ENCODE assay signal across 17 mouse cellular contexts in genomic region chr16:31300467-31300866, GRCm38 (mm10). TPM values are rescaled to one million over a fixed set of nuclear protein-coding genes. Genes with fewer than 3 reads are reported as not detected.
A peak's percentile ranks its signal among the peaks of the same experiment; 100 is the strongest.
DNase-seq lines count a peak whose midpoint lies in the region; ATAC-seq lines count a peak whose summit lies in the region.
"Had no signal": no experiment of that assay in that cellular context is flagged by ENCODE, and none has a peak within 500 bp of the region (broad histone marks: within the 10 kb centered on the region; RNA-seq: fewer than 3 reads in every experiment).

No protein-coding gene starts in this region.

- H3K4me1 ChIP-seq in hindbrain, embryonic 11.5 days (replicated peaks; ENCODE audit: control insufficient read depth, insufficient read depth, low read length): peaks cover 11% of the 10 kb centered on the region; the same call in 1 of the 2 replicates
- H3K4me1 ChIP-seq in hindbrain, embryonic 13.5 days (replicated peaks): peaks cover 27% of the 10 kb centered on the region
- peaks cover 24% of the 10 kb centered on the region for H3K4me1 ChIP-seq in midbrain, embryonic 14.5 days (ENCODE audit: control insufficient read depth, insufficient read depth, low read length)
- H3K4me1 ChIP-seq: liver, embryonic 12.5 days had no signal

- peak overlapping the region; percentile 68 for H3K27ac ChIP-seq in hindbrain, embryonic 11.5 days (ENCODE audit: low read depth, low read length)
- no peak overlapping the region for H3K27ac ChIP-seq in hindbrain, embryonic 13.5 days
- no peak overlapping the region for H3K27ac ChIP-seq in midbrain, embryonic 14.5 days (replicated peaks; ENCODE audit: low read depth, low read length)
- H3K27ac ChIP-seq: embryonic facial prominence, embryonic 12.5 days; liver, embryonic 12.5 days had no signal

- no peak overlapping the region for H3K9ac ChIP-seq in hindbrain, embryonic 11.5 days (ENCODE audit: low read depth, low read length)
- no peak overlapping the region for H3K9ac ChIP-seq in hindbrain, embryonic 13.5 days
- H3K9ac ChIP-seq in midbrain, embryonic 14.5 days (replicated peaks; ENCODE audit: low read length): no peak overlapping the region
- H3K9ac ChIP-seq: embryonic facial prominence, embryonic 12.5 days; liver, embryonic 12.5 days had no signal

- H3K9me3 ChIP-seq in hindbrain, embryonic 11.5 days (ENCODE audit: control insufficient read depth, low read length): no peaks in the 10 kb centered on the region
- no peaks in the 10 kb centered on the region for H3K9me3 ChIP-seq in hindbrain, embryonic 13.5 days
- H3K9me3 ChIP-seq in midbrain, embryonic 14.5 days (ENCODE audit: control insufficient read depth, low read length): no peaks in the 10 kb centered on the region
- H3K9me3 ChIP-seq: embryonic facial prominence, embryonic 12.5 days; liver, embryonic 12.5 days had no signal

- no peak overlapping the region for H3K4me2 ChIP-seq in hindbrain, embryonic 11.5 days (replicated peaks; ENCODE audit: low read depth, low read length)
- H3K4me2 ChIP-seq in hindbrain, embryonic 13.5 days: no peak overlapping the region
- H3K4me2 ChIP-seq in midbrain, embryonic 14.5 days (ENCODE audit: low read length): no peak overlapping the region
- H3K4me2 ChIP-seq: liver, embryonic 12.5 days had no signal

- no peak for ATAC-seq in hindbrain, embryonic 11.5 days (ENCODE audit: low FRiP score)
- no peak for ATAC-seq in hindbrain, embryonic 13.5 days (ENCODE audit: low FRiP score)
- no peak for ATAC-seq in midbrain, embryonic 14.5 days (ENCODE audit: low FRiP score, low TSS enrichment)
- ATAC-seq: liver, embryonic 12.5 days had no signal

- no peaks in the 10 kb centered on the region for H3K27me3 ChIP-seq in hindbrain, embryonic 11.5 days (ENCODE audit: control insufficient read depth, insufficient read depth, low read length)
- no peaks in the 10 kb centered on the region for H3K27me3 ChIP-seq in hindbrain, embryonic 13.5 days
- H3K27me3 ChIP-seq in midbrain, embryonic 14.5 days (ENCODE audit: control insufficient read depth, insufficient read depth, low read length): no peaks in the 10 kb centered on the region
- H3K27me3 ChIP-seq: embryonic facial prominence, embryonic 12.5 days had no signal

- no peaks in the 10 kb centered on the region for H3K36me3 ChIP-seq in hindbrain, embryonic 11.5 days (ENCODE audit: control insufficient read depth, insufficient read depth, low read length)
- H3K36me3 ChIP-seq in hindbrain, embryonic 13.5 days: no peaks in the 10 kb centered on the region
- no peaks in the 10 kb centered on the region for H3K36me3 ChIP-seq in midbrain, embryonic 14.5 days (ENCODE audit: control insufficient read depth, insufficient read depth, low read length)
- H3K36me3 ChIP-seq: embryonic facial prominence, embryonic 12.5 days; liver, embryonic 12.5 days had no signal

- DNase-seq in hindbrain, embryonic 11.5 days (ENCODE audit: low spot score): peak; percentile 41
- DNase-seq in ES-CJ7 (ENCODE audit: low read depth, low spot score): peak; percentile 73
- peak; percentile 59 for DNase-seq in embryo, embryonic 11 days
- DNase-seq in midbrain, embryonic 14.5 days: peak; percentile 39
- no peak for DNase-seq in spleen, postnatal 4 days (ENCODE audit: low spot score in 2 of 2)
- no peak for DNase-seq in adrenal gland, postnatal 4 days (ENCODE audit: low spot score in 2 of 2)
- no peak for DNase-seq in lung, adult 18-20 months
- DNase-seq: adrenal gland, postnatal 14 days; B cell, adult 2 months; cerebellum, adult 9-10 months; kidney, adult 11 months; kidney, postnatal 25 days; lung, postnatal 14 days had no signal

- WGBS in hindbrain, embryonic 11.5 days: 32% methylated on average over 7 of the region's 7 CpGs
- WGBS in hindbrain, embryonic 13.5 days: 38% methylated on average over 7 of the region's 7 CpGs
- 17% methylated on average over 7 of the region's 7 CpGs for WGBS in midbrain, embryonic 14.5 days

- H3K4me3 ChIP-seq in hindbrain, embryonic 11.5 days (ENCODE audit: low read depth, low read length): no peak overlapping the region
- no peak overlapping the region for H3K4me3 ChIP-seq in hindbrain, embryonic 13.5 days
- no peak overlapping the region for H3K4me3 ChIP-seq in midbrain, embryonic 14.5 days (replicated peaks; ENCODE audit: low read depth, low read length)
- H3K4me3 ChIP-seq: embryonic facial prominence, embryonic 12.5 days; liver, embryonic 12.5 days had no signal

RNA-seq across cellular contexts. Expression of gene Apod, which starts 14.1 kb away (rescaled TPM):
- polyA plus RNA-seq in hindbrain, embryonic 11.5 days (2014; fragmentation: Nextera tagmentation; extraction: Ambion mirVana): 51.1 and 68.0 TPM in 2 replicates
- polyA plus RNA-seq in hindbrain, embryonic 13.5 days (2015; fragmentation: Nextera tagmentation; extraction: Ambion mirVana): 62.3 and 64.0 TPM in 2 replicates
- 36.8 and 104 TPM in 2 replicates for polyA plus RNA-seq in midbrain, embryonic 14.5 days (2014; fragmentation: Nextera tagmentation; extraction: Ambion mirVana)
- 1 to 10 TPM; 1.8 to 2.1 TPM for total RNA-seq in adrenal gland, postnatal 4 days (2021)
- total RNA-seq: MEL had no signal
- polyA plus RNA-seq: liver, embryonic 12.5 days had no signal

RNA-seq across cellular contexts. Expression of gene Ppp1r2, which starts 25.4 kb away (rescaled TPM):
- 99.3 and 107 TPM in 2 replicates for polyA plus RNA-seq in hindbrain, embryonic 11.5 days (2014; fragmentation: Nextera tagmentation; extraction: Ambion mirVana)
- 108 and 113 TPM in 2 replicates for polyA plus RNA-seq in hindbrain, embryonic 13.5 days (2015; fragmentation: Nextera tagmentation; extraction: Ambion mirVana)
- 82.0 and 100 TPM in 2 replicates for polyA plus RNA-seq in midbrain, embryonic 14.5 days (2014; fragmentation: Nextera tagmentation; extraction: Ambion mirVana)
- 10 to 100 TPM; 85.9 to 87.7 TPM for total RNA-seq in adrenal gland, postnatal 4 days (2021)

Comparison
In these comparisons a context has a peak if more than half of its experiments do, and no peak if none do; other contexts are left out.
1. DNase-seq: peak in hindbrain, embryonic 11.5 days (single experiment), ES-CJ7 (single experiment), embryo, embryonic 11 days (single experiment) and midbrain, embryonic 14.5 days (single experiment); none in spleen, postnatal 4 days (0 of 2), adrenal gland, postnatal 4 days (0 of 2) and lung, adult 18-20 months (0 of 2).